Mouse (Mus musculus) right cerebral cortex, postnatal 36 days (tissue): Measurements from ENCODE around the gene Vstm5.
A peak's percentile ranks its signal among the peaks of the same experiment; 100 is the strongest.
"Not testable (repeated sequence)": the region's sequence is repeated elsewhere in the genome, so short reads cannot be mapped to it uniquely, and the experiment has no call there.

Experiments
- DNase-seq, 2 experiments: peaks; one replicate each; pipeline ENCODE4 v3.0.0; 2022; ENCODE audit warnings: low spot score in 2 of 2, mixed read lengths in 1 of 2

The Vstm5 gene

DNA sequence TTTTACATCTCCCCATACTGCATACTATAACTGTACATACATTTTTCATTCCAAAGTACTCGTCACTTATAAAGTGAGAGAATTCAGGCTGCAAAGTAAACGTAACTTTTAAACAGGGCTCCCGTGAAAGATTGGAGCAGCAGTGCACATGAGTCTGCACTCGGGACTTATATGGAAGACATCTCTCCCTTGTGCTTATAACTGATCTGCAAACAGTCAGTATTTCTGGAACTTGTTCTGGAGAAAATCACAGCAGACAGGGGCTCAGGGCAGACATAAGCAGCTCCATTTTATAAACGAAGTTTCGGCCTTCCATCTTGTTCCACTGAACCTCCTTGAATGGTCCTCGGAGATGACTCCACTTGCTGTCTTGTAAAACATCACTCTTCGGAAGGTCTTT, 23.1 kb downstream of the Vstm5 start:
- no peak for DNase-seq

- no peak for DNase-seq
Observed at GRCm38 (mm10) chr9:15263487-15263886, 24.6 kb downstream of the Vstm5 start.

GRCm38 (mm10) chr9:15273981-15274380, 35.1 kb downstream of the Vstm5 start:
- no peak for DNase-seq

GRCm38 (mm10) chr9:15276855-15277254, 38.0 kb downstream of the Vstm5 start:
- DNase-seq: no peak

- DNase-seq: no peak
Observed at GRCm38 (mm10) chr9:15278343-15278742, 39.5 kb downstream of the Vstm5 start.

GRCm38 (mm10) chr9:15279139-15279648, 40.3 kb downstream of the Vstm5 start:
- no peak for DNase-seq

DNA sequence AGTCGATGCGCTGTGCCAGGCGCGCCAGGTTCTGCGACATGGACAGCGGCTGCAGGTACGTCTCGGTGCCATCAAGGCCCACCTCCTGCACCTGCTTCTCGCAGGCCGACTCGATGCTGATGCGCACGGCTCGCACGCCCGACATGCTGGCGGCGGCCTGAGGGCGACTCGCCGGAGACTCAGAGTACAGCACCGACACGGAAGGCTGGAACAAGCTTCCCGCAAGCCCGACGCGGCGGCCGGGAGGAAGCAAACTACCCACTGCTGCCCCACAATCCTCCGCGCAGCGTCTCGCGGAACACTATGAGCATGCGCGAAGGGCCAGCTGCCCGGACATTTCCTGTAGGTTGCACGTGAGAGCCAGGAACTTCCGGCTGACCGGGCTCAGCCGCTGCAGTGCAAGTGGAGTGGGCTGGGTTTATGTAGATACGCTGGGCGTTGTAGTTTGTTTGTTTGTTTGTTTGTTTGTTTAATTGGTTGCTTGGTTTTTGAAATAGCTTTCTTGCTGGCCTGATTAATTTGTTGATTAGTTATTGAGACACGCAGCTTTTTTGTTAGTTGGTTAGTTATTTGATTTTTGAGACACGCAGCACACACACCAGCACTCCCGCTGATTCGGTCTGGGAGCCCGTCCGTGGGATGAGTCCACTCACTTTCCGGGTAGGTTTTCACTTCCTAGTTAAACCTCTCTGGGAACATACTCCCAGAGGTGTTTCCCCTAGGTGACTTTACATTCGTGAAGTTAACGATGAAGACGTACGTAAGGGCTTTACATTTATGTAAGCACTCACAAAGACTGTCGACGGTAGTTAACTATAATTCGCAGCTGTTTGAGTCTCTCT, 41.0 kb downstream of the Vstm5 start, which contains the start of gene Med17:
Med17 (minus strand) TSS at position 283 of the 842 bp plus-strand sequence.
- peak; percentile 92 to 94 for DNase-seq

GRCm38 (mm10) chr9:15280491-15280879, 41.6 kb downstream of the Vstm5 start:
- no peak for DNase-seq

GRCm38 (mm10) chr9:15285443-15285842, 46.6 kb downstream of the Vstm5 start:
- no peak for DNase-seq

DNA sequence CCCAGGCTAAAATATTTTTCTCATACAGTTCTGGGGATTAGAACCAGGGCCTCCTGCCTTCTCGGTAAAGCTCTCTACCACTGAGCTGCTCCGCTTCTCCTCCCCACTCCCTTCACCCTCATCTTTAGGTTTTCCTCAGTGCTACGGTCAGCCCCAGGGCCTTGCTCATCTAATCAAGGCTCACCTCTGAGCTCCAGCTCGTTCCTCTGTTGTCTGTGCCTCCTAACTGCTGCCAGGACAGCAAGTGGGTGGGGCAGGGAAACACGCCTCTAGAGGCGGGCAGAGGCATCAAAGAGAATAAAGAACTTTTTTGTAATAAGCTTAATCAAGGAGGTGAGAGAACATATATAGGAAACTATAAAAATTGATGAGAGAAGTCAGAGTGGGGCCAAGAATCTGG, 49.0 kb downstream of the Vstm5 start:
- no peak for DNase-seq

GRCm38 (mm10) chr9:15288402-15288801, 49.6 kb downstream of the Vstm5 start:
- DNase-seq: no peak

DNA sequence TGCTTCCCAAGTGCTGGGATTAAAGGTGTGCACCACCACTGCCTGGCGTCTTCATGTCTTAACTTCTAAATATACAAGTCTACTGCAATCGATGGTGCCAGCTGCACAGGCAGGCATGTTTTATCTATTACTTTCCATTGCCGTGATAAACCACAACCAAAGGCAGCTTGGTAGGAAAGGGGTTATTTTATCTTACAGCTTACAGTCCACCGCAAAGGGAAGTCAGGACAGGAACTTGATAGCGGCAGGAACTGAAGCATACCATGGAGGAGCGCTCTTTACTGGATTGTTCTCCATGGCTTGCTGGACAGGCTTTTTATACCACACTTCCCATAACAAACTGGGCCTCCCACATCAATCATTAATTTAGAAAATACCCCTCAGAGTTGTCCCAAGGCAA, 50.4 kb downstream of the Vstm5 start:
- DNase-seq: no peak

DNA sequence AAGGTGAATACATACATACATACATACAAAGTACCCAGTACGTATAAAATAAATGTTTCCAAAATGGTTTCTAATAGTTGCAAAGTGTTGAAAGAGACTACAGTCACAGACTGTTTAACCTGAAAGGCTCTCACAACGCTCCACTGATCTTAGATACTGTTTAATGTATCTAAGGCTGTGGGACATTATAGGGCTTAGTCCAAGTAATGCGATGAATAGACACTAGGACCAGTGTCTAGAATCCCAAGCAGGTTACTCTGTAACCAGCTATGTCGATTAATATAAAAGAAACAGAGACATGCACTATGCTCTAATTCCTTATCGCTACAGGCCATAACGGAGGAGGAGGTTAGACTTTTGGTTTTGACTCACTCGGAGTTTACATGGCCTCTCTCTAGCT, 58.3 kb downstream of the Vstm5 start:
- no peak for DNase-seq

DNA sequence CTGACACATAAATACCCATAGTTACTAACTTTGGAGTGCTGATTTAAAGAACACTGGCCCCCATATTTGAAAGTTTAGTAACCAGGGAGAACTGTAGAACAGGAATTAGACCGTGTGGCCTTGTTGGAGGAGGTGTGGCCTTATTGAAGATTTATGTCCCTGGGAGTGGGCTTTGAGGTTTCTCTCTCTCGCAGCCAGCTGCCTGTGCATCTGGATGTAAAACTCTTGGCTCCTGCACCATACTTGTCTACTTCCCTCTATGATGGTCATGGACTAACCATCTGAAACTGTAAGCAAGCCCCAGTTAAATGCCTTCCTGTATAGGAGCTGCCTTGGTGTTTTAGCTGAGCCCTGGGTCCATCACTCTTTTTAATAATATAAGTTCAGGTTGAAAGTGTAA, 59.6 kb downstream of the Vstm5 start:
- DNase-seq: no peak

DNA sequence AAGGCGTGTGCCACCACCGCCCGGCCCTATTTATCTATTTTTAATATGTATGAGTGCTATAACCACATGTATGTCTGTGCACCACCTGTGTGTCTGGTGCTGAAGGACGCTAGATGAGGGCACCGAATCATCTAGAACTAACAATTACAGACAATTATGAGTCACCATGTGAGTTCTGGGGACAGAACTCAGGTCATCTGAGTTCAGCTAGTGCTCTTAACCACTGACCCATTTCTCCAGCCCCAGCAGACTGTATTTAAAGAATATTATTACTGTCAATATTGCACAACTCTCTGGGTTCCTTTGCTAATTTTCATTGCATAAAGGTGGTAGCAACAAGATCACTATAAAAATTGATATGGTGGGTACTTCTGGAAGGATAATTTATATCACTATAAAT, 61.2 kb downstream of the Vstm5 start:
- DNase-seq: no peak

DNA sequence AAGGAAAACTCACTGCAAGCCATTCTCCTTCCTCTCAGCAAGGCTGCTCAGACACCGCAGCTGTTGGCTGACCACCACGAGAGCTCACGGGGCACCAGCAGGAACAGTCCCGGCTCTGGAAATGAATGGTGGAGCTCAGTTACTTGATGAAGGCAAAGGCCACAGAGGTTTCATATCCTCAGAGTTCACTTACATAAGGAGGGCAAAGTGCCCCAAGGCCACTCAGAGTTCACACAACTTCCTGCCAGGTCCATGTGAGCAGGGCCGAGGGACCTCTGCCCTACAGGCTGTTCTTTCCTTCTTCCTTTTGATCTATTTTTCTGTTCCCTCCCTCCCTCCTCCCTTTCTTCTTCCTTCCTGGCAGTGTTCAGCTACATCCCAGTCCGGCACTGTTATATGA, 62.6 kb downstream of the Vstm5 start:
- DNase-seq: no peak

- not testable (repeated sequence) for DNase-seq
Observed at GRCm38 (mm10) chr9:15302006-15302405, 63.2 kb downstream of the Vstm5 start.

- DNase-seq: no peak
Observed at GRCm38 (mm10) chr9:15302881-15303280, 64.0 kb downstream of the Vstm5 start.

- DNase-seq: peak; percentile 93 to 94
Observed at GRCm38 (mm10) chr9:15305503-15306397, 66.9 kb downstream of the Vstm5 start, which contains the start of gene Taf1d. Gene Taf1d (plus strand): TSS chr9:15306214.

DNA sequence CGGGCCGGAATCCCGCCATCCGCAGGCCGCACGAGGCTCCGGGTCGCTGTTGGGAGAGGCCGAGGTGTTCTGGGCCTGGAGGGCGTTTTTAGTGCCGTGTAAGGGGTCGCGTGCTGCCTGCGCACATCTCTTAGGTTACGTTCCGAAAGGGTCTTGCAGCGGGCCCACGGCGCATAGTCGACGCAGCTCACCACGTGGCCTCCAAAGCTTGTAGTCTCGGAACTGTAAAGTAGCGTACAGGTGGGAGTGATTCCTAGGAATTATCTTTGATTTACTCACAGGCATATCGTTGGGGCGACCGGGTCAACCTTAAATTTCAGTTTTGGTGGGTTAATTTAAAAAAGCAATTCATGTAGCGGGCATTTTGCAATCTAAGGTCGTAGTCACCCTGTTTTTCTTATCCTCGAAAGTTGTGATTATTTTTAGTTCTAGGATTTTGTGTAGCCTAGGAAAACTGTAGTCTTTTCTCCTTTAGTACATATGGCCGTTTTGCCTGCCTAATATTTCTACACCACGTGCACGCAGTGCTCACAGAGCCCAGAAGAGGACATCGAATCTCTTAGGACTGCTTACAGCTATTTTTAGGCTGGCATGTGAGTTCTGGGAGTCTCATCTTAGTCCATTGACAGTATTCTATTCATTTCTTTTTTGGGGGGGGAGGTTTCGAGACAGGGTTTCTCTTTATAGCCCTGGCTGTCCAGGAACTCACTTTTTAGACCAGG, 67.7 kb downstream of the Vstm5 start, which contains the start of gene 4931406C07Rik:
4931406C07Rik (minus strand) TSS at position 51 of the 722 bp plus-strand sequence.
- DNase-seq: peak; percentile 23 to 41

DNA sequence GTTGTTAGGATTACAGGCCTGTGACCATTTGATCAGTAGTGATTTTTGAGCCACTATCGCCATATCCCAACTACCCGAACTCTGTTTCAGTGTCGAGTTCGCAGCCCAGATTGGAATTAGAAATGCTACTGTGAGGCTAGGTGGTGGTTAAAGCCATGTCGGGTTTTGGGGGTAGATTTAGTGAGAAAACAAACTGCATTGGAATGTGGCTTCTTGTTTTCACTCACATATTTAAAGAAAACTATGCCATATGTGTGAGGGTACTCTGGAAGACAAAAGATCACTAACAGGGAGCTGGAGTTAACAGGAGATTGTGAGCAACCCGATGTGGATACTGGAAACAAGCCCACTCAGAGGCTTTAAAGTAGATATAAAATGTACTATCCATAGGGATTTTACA, 68.4 kb downstream of the Vstm5 start:
- no peak for DNase-seq

GRCm38 (mm10) chr9:15308254-15308653, 69.4 kb downstream of the Vstm5 start:
- no peak for DNase-seq
